Mouse (Mus musculus): ENCODE data around the gene Gm11127.
"Not testable (repeated sequence)": the region's sequence is repeated elsewhere in the genome, so short reads cannot be mapped to it uniquely, and the experiment has no call there.

The Gm11127 gene

GRCm38 (mm10) chr17:36031583-36032331 is 26.4 kb downstream of the Gm11127 start:
- DNase-seq (ENCODE audit: low spot score) = not testable (repeated sequence)

- DNase-seq (ENCODE audit: low spot score) = not testable (repeated sequence)
Observed at GRCm38 (mm10) chr17:36030703-36031582, 27.2 kb downstream of the Gm11127 start.

GRCm38 (mm10) chr17:36030046-36030702 is 28.0 kb downstream of the Gm11127 start:
- not testable (repeated sequence) for DNase-seq (ENCODE audit: low spot score)

DNA sequence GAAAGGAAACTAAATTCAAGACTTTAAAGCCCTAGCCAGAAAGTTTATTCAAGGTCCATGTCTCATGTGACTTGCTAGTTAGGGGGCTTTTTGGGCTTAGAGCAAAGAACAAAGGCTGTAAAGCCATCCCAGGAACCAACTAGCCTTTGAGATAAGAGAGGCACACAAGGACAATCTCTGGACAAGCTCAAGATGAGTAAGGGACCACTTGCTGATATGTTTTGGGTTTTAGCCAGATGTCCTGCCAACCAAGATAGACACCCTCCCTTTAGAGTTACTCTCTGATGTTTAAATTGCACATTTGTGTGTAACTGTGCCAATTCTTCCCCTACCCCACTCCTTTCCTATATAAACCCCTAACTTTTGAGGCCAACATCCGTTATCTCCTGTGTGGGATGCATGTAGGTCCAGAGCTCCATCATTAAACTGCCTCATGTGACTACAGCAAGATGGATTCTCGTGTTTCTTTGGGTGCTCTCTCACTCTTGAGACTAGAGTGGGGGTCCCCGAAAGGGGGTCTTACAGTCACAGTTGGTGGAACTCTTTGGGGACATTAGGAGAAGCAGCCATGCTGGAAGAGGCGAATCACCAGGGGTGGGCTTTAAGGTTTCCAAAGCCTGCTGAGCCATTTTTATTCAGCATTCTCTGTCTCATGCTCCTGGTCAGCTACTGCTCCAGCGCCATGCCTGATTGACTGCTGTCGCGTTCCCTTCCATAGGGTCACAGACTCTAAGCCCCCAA is 29.1 kb downstream of the Gm11127 start:
- DNase-seq (ENCODE audit: low spot score) = no peak

DNA sequence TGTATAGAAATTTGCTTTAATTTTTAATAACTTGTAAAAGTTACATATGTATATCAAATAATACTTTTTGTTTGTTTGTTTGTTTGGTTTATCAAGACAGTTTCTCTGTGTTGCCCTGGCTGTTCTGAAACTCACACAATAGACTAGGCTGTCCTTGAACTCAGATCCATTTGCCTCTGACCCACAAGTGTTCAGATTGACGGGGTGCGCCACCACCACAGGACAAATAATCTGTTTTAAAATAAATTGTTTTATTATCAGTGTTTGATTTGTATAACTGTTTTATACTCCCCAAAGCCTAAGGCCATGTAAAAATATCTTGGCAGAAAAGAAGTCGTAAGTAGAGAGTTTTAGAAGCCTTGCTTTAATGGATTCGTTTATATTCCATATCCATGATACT is 30.5 kb downstream of the Gm11127 start:
- no peak for DNase-seq (ENCODE audit: low spot score)

DNA sequence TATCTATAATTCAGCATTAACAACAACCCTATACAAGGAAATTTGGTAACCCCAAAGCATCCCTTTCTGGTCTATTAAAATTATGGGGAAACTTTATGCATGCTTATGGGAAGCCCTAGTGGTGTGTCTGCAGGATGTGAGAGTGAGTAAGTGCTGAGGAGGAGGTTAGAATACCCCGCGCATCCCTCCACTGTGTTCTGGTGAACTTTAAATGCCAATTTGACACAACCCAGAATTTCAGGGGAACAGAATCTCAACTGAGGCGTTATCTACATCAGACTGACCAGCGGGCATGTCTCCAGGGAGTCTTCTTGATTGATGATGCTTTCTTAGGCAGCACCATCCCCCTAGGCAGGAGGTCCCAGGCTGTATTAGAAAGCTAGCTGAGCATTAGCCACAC is 32.3 kb downstream of the Gm11127 start:
- no peak for DNase-seq (ENCODE audit: low spot score)

GRCm38 (mm10) chr17:36025197-36025596 is 33.0 kb downstream of the Gm11127 start:
- no peak for DNase-seq (ENCODE audit: low spot score)

DNA sequence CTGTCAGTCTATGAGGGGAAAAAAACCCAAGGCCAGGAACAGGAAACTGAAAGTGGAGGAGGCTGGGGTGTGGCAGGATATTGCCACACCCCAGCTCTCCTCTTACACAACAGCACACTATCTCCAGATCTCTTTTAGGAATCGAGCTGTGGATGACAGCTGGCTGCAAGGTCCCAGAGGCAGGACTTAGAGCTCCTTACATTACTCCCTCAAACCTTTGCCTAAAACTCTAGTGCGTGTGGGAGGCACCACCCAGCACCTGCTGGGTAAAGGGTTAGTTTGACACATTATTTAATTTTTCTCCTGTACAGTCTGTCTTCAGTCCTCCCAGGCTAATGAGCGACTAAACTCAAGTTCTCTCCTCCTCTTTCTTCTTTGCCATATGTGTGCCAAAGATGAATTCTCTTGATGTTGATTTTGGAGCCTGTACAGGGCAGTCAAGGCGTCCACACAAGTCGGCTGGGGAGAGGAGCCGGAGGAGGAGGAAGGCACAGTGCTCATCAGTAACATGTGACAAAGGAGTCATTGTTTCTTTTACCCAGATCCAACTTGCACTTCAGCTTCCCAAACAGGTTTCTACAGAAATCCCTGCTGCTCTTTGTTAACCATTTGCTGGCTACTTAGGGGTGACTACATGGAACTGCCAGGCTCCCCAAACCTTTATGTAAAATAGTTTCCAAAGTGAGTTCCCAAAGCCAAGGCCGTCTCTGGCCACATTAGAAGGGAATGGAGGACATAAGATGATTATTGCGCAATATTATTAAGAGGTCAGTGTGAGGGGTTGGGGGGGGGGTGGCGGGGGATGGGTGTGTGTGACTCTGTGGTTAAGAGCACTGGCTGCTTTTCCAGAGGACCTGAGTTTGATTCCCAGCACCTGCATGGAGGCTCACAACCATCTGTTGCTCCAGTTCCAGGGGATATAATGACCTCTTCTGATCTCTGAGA is 34.2 kb downstream of the Gm11127 start:
- no peak for DNase-seq (ENCODE audit: low spot score)

- DNase-seq (ENCODE audit: low spot score) = no peak
Observed at GRCm38 (mm10) chr17:36022922-36023321, 35.2 kb downstream of the Gm11127 start.

DNA sequence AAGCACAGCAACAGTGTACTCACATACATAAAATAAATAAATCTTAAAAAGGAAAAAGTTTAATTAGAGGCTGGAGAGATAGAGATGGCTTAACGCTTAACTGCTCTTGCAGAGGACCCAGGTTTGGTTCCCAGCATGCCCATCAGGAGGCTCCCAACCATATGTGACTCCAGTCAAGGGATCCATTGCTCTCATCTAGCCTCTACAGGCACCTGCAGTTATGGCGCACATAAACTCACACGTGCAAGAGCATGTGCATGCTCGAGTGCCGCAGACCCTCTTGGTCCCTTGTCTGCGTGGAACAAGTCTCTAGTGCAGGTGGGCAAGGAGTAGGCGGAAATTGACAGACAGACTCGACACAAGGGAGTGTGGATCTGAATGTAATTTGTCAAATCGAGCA is 36.1 kb downstream of the Gm11127 start:
- no peak for DNase-seq (ENCODE audit: low spot score)

DNA sequence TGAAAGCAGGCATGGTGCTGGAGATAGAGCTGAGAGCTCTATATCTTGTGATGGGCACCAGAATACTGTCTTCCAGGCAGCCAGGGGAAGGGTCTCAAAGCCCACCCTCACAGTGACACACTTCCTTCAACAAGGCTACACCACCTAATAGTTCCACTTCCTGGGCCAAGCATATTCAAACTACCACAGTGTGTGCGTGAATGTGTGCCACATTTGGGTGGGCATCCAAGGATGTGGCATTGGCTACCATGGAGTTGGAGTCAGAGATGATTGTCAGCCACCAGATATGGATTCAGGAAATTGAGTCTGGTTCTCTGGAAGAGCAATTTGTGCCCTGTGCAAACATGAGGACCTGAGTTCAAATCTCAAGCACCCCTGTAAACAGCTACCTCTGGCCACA is 36.9 kb downstream of the Gm11127 start:
- DNase-seq (ENCODE audit: low spot score) = no peak

- no peak for DNase-seq (ENCODE audit: low spot score)
Observed at GRCm38 (mm10) chr17:36020191-36021073, 37.7 kb downstream of the Gm11127 start, which contains the start of gene H2-T24. H2-T24 (minus strand) TSS chr17:36020560.

GRCm38 (mm10) chr17:36019519-36019918 is 38.7 kb downstream of the Gm11127 start:
- no peak for DNase-seq (ENCODE audit: low spot score)

- DNase-seq (ENCODE audit: low spot score) = no peak
Observed at GRCm38 (mm10) chr17:36018979-36019378, 39.2 kb downstream of the Gm11127 start.

DNA sequence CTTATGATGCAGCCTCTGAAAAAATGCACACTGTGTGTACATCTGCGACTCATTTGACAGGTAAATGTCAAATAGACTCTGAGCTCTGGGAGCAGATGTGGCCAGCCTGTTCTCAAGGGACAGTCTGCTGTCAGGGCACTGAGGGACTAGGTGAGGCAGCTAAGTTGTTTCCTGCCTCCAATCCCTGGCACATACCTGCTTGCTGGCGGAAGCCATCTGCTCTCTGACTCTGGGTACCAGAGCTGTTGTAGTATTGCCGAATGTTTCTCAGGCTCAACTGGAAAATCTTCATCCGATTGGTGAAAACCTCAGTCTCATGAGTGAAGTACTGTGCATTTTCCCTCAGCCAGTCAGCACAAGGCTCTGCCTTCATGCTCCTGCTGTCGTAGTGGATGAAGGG is 41.1 kb downstream of the Gm11127 start:
- DNase-seq (ENCODE audit: low spot score) = no peak

- no peak for DNase-seq (ENCODE audit: low spot score)
Observed at GRCm38 (mm10) chr17:36014977-36015376, 43.2 kb downstream of the Gm11127 start.

Data from ovary, adult 18-20 months (tissue).